Mouse (Mus musculus): Measurements from ENCODE around the gene Adgrb3.

DNA sequence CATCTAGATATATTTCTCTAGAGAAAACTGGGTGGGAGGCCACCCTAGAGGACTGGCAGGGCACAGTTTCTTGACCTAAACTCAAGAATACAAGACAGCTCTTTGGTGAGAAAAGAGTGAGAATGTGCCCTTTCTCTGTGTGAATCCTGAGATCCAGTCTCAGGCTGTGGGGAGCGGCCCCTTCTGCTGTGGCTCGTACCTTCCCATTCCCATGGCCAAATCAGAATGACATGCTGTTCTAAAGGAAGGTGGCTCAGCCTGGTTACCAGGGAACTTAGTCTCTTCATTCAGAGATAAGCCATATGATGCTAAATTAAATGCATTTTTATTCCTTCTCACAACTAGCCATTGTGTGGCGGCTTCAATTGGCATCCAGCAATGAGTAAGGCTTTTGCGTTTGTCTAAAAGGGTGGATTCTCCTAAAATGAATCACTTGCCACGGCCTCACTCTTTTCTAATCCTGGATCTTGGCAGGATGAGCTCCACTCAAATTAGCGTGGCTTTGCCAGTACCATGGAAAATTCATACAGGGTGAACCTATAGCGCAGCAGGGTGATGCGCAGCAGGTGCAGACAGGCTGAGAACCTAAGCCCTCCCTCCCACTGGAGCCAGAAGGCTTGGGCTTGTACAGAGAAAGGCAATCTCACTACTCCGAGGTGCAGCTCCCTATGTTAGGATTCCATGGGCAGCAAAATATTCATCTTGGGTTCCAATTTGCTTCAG lies 649.5 kb downstream of the Adgrb3 start:
- TF ChIP-seq CTCF (IDR thresholded peaks at IDR 0.05; ENCODE audit: extremely low read depth, insufficient read depth, insufficient read length, insufficient replicate concordance) (no peak), POLR2A (IDR thresholded peaks at IDR 0.05; ENCODE audit: low read depth, low read length) (no peak)
